Mouse (Mus musculus): ENCODE data around the gene Mycbpap.

- TF ChIP-seq POLR2A (IDR thresholded peaks at IDR 0.05; ENCODE audit: extremely low read depth, insufficient read depth, low read length) (no peak), CTCF (IDR thresholded peaks at IDR 0.05; ENCODE audit: low read depth, low read length) (no peak)
Observed at GRCm38 (mm10) chr11:94566534-94566933, 45.0 kb upstream of the Mycbpap start.

All from liver, adult 2 months (tissue).